Mouse (Mus musculus) liver, embryonic 13.5 days (tissue): Measurements from ENCODE around the gene Cacnb4. TPM values are rescaled to one million over a fixed set of nuclear protein-coding genes. Genes with fewer than 3 reads are reported as not detected.

Experiments used
- ATAC-seq: fragments of 200-750 bp; cut with Nextera tagmentation; 2 replicates; pipeline ENCODE4 v1.8.0; 2017; ENCODE audit warnings: low read depth, mild to moderate bottlenecking, moderate number of reproducible peaks, moderate library complexity
- DNase-seq: peaks from one replicate; pipeline ENCODE4 v3.0.0; 2022
- H3K27ac ChIP-seq: fragments of 300-500 bp; sonication (generic); 2 replicates; pipeline ENCODE4 v1.5.1; 2015; ENCODE audit warnings: moderate library complexity, mild to moderate bottlenecking, inconsistent platforms
- H3K27me3 ChIP-seq: fragments of 300-500 bp; sonication (generic); 2 replicates; pipeline ENCODE4 v1.6.1; 2015; ENCODE audit warnings: mild to moderate bottlenecking, inconsistent platforms
- H3K36me3 ChIP-seq: fragments of 300-500 bp; sonication (generic); 2 replicates; pipeline ENCODE4 v1.6.1; 2015; ENCODE audit warnings: mild to moderate bottlenecking, inconsistent platforms
- H3K4me1 ChIP-seq: fragments of 300-500 bp; sonication (generic); replicated peaks from 2 replicates; pipeline ENCODE4 v1.6.1; 2015; ENCODE audit warnings: inconsistent platforms
- H3K4me2 ChIP-seq: fragments of 300-500 bp; sonication (generic); 2 replicates; pipeline ENCODE4 v1.6.1; 2015; ENCODE audit warnings: inconsistent platforms, mild to moderate bottlenecking, moderate library complexity
- H3K4me3 ChIP-seq: fragments of 300-500 bp; sonication (generic); replicated peaks from 2 replicates; pipeline ENCODE4 v1.5.1; 2015; ENCODE audit warnings: mild to moderate bottlenecking, inconsistent platforms
- H3K9ac ChIP-seq: fragments of 300-500 bp; sonication (generic); 2 replicates; pipeline ENCODE4 v1.6.1; 2015; ENCODE audit warnings: mild to moderate bottlenecking, inconsistent platforms
- H3K9me3 ChIP-seq: fragments of 300-500 bp; sonication (generic); replicated peaks from 2 replicates; pipeline ENCODE4 v1.6.1; 2016; ENCODE audit warnings: inconsistent platforms
- WGBS: fragments of 180-500 bp; shearing (Covaris S2); methylation state at CpG from one replicate; pipeline ENCODE4 v1.1.7; 2015; ENCODE audit not compliant: insufficient replicate concordance; 5-methylcytosine and 5-hydroxymethylcytosine counted together
- polyA plus RNA-seq: library from polyadenylated mRNA; unstranded; fragments of >200 nt; fragmentation: Nextera tagmentation; extraction: Ambion mirVana; gene quantifications from 2 replicates; pipeline ENCODE4 v1.2.1, GENCODE M21; 2015

Cacnb4 gene
- polyA plus RNA-seq, 1 experiment from 2014 or later, result 0.50 TPM

DNA sequence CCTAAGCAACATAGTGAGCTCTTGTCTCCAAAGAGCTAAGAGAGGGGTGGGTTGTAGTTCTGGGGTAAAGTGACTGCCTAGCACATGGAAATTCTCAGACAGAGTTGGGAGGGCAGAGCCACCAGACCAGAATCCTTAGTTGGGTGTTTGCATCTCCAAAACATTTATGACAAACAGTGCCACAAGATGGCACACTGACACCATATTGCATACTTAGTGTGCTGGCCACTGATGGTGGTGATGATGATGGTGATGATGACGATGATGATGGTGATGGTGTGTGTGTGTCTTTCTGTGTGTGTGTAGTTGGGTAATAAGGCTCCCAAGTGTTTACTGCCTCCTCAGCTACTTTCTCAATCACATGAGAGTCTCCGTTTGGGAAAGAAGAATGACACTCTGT is 54.0 kb downstream of the Cacnb4 start:
- ATAC-seq (no peak), DNase-seq (no peak)
- Histone ChIP-seq H3K4me1 (peaks cover 15% of the 10 kb centered on the region), H3K4me2 (no peak overlapping the region), H3K9ac (no peak overlapping the region), H3K4me3 (no peak overlapping the region), H3K27me3 (no peaks in the 10 kb centered on the region), H3K9me3 (no peaks in the 10 kb centered on the region), H3K27ac (no peak overlapping the region), H3K36me3 (no peaks in the 10 kb centered on the region)
- 57% methylated on average over 2 of the region's 2 CpGs for WGBS

DNA sequence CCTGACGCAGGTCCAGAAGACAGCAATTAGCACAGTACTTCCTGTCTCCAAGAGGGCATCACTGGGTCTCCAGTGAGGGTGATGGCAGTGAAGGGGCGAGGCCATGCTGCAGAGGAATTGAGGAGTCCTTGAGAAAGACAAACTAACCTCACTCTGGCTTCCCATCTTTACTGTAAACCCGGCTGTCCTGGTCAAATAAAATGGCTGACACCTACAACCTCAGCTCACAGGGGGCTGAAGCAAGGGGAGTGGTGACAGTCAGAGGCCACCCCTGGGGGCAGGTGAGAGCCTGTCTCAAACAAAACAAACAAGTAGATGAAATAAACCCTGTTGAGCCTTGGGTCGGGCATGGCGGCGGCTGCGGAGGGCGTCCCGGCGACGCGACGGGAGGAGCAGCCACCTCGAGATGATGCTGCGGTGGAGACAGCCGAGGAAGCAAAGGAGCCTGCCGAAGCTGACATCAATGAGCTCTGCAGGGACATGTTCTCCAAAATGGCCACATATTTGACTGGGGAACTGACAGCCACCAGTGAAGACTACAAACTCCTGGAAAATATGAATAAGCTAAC is 57.1 kb downstream of the Cacnb4 start:
- Histone ChIP-seq H3K4me3 (peak overlapping the region; percentile 37), H3K9ac (0 out of 2 replicates have a peak overlapping the region, but pooled peaks have one; percentile 17), H3K4me1 (peaks cover 15% of the 10 kb centered on the region), H3K36me3 (no peaks in the 10 kb centered on the region), H3K4me2 (peak overlapping the region; percentile 47), H3K27me3 (no peaks in the 10 kb centered on the region), H3K27ac (no peak overlapping the region), H3K9me3 (no peaks in the 10 kb centered on the region)
- DNase-seq, result no peak
- no peak for ATAC-seq
- 47% methylated on average over 17 of the region's 17 CpGs for WGBS

DNA sequence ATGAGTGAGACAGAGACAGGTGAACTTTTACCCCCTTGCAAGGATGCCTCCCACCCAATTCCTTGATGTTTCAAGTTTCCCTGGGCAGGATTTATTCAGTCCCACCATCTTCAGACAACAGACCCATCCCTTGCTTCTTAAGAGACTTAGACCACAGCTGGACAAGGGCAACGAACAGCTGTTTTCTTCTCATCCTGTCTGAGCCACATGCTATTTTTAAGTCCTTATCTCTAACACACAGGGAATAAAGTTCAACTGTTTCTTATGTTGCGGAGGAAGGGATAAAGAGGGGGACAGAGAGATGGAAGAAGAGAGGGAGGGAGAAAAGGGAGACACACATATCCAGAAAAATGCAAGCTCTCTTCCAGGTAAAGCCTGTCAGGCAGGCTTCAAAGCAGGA is 57.8 kb downstream of the Cacnb4 start:
- H3K4me2 ChIP-seq, result peak overlapping the region; percentile 47
- WGBS, result 5% methylated on average over 2 of the region's 2 CpGs
- peaks cover 15% of the 10 kb centered on the region for H3K4me1 ChIP-seq
- DNase-seq (no peak), ATAC-seq (no peak)
- no peak overlapping the region for H3K9ac ChIP-seq
- H3K27me3 ChIP-seq, result no peaks in the 10 kb centered on the region
- H3K4me3 ChIP-seq, result no peak overlapping the region
- H3K9me3 ChIP-seq, result no peaks in the 10 kb centered on the region
- H3K27ac ChIP-seq, result no peak overlapping the region
- no peaks in the 10 kb centered on the region for H3K36me3 ChIP-seq

DNA sequence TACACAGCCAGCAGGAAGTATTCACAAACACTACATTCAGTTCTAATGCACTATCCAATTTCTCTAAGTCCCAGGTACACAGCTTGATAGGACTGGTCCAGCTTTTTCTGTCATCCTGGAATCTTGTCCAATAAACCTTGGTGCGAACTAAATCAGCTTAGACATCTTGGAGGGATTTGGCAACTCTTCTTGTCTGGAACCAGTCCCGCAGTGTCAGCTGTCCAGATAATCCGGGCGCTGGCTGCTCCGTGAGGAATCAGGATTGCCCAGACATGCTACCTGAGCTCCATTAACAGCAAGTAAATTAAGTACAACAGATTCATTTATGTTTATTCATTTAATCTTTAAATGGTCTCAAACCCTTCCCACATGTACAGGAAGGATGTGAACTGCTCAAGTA is 61.2 kb downstream of the Cacnb4 start:
- Histone ChIP-seq H3K9me3 (no peaks in the 10 kb centered on the region), H3K4me3 (no peak overlapping the region), H3K27me3 (no peaks in the 10 kb centered on the region), H3K36me3 (no peaks in the 10 kb centered on the region), H3K27ac (no peak overlapping the region), H3K4me2 (no peak overlapping the region), H3K9ac (no peak overlapping the region), H3K4me1 (peaks cover 15% of the 10 kb centered on the region)
- DNase-seq (no peak), ATAC-seq (no peak)
- WGBS, result 80% methylated on average over 5 of the region's 5 CpGs

DNA sequence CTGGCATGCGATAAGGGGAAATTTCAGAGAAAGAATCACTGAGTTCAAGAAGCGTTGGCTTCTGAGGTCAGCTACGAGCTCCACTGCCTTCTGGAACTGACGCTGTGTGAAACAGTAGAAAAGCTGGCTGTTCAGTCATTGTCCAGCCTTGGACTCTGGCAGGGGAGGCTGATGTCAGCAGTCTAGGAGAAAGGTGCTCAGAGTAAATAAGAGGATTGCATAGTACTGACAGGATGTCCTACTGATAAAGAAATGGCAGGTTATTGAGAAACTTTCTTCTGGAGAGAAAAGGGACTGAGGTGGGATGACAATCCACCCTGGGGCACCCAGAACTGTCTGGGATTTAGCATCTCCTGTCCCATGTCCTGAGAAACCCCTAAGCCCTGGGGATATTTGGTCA is 62.7 kb downstream of the Cacnb4 start:
- 58% methylated on average over 4 of the region's 4 CpGs for WGBS
- Histone ChIP-seq H3K27me3 (no peaks in the 10 kb centered on the region), H3K27ac (no peak overlapping the region; the same call in 1 of the 2 replicates)

DNA sequence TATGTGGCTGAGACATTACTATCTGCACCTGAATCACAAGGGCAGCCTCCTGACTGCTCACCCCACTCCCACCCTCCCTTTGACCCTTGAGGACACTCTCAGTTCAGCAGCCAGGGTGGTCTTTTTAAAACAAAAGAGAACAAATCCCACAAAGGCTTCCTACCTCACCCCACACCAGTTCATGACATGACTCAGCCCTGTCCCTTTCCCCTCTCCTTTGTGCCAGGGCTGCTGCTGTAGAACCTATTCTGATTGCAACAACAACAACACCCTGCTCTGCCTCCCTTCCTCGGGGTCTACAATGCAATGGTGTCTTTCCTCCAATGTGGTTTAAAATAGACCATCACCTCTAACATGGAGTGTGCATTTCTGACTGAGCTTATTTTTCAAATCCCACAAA is 67.1 kb downstream of the Cacnb4 start:
- H3K9ac ChIP-seq, result no peak overlapping the region
- H3K4me3 ChIP-seq, result no peak overlapping the region
- H3K9me3 ChIP-seq, result no peaks in the 10 kb centered on the region
- H3K4me1 ChIP-seq, result 0 out of 2 replicates have a peak, but pooled peaks cover 9% of the 10 kb centered on the region
- 31% methylated on average over 1 of the region's 1 CpGs for WGBS
- ATAC-seq (no peak), DNase-seq (no peak)
- no peaks in the 10 kb centered on the region for H3K36me3 ChIP-seq
- no peaks in the 10 kb centered on the region for H3K27me3 ChIP-seq
- H3K4me2 ChIP-seq, result no peak overlapping the region
- no peak overlapping the region for H3K27ac ChIP-seq

More for the DNA sequence above, 62.7 kb downstream of the Cacnb4 start:
- Histone ChIP-seq H3K9me3 (no peaks in the 10 kb centered on the region), H3K4me2 (no peak overlapping the region), H3K36me3 (no peaks in the 10 kb centered on the region), H3K9ac (no peak overlapping the region), H3K4me3 (no peak overlapping the region), H3K4me1 (peaks cover 8% of the 10 kb centered on the region; the same call in 1 of the 2 replicates)
- ATAC-seq (peak; percentile 73), DNase-seq (no peak)

DNA sequence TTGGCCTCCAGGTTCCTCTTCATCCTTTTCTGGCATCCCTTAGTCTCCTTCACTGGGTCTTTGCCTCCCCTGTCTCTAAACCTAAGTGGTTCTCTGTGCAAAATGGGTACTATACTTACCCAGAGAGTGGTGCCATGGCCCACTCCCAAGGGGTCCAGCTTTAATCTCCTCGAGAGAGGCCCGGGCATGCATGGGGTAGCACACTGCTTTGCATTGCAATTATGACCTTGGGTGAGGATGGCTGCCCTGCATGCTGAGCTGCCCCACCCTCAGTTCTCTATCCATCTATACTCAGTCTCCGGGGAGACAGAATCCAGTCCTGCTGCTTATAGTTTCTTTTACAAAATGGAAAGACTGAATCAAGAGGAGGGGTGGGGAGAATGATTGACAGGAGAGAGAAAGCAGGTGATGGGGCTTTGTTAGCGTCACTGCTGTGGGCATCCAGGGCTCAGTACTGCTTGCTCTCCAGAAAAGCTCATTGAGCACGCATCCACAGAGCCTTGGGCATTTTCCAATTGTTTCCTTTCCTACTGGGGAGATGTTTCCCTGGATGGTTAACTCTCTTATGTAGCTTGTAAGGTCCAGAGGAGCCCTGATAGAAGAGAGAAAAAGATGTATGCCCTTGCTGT is 68.7 kb downstream of the Cacnb4 start:
- Histone ChIP-seq H3K4me3 (no peak overlapping the region), H3K27me3 (no peaks in the 10 kb centered on the region), H3K4me1 (peaks cover 16% of the 10 kb centered on the region; the same call in 1 of the 2 replicates), H3K9me3 (no peaks in the 10 kb centered on the region), H3K4me2 (no peak overlapping the region), H3K36me3 (no peaks in the 10 kb centered on the region), H3K27ac (no peak overlapping the region), H3K9ac (no peak overlapping the region)
- DNase-seq (no peak), ATAC-seq (no peak)
- WGBS, result 70% methylated on average over 5 of the region's 5 CpGs

DNA sequence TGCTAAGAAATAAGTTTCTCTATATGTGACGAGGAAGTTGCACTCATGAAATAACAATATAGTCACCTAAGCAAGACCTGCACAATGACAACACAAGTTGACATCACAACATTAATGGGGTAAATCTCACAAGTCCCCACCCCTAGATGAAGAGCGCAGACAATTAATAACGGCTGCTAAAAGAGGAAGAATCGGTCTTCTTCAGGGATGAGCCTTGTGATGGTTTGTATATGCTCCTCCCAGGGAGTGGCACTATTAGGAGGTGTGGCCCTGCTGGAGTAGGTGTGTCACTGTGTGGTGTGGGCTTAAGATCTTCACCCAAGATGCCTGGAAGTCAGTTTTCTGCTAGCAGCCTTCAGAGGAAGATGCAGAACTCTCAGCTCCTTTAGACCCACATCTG is 70.3 kb downstream of the Cacnb4 start:
- Histone ChIP-seq H3K4me3 (no peak overlapping the region), H3K9me3 (no peaks in the 10 kb centered on the region), H3K27me3 (no peaks in the 10 kb centered on the region), H3K4me2 (no peak overlapping the region), H3K4me1 (peaks cover 18% of the 10 kb centered on the region; the same call in 1 of the 2 replicates), H3K36me3 (no peaks in the 10 kb centered on the region), H3K27ac (no peak overlapping the region), H3K9ac (no peak overlapping the region)
- ATAC-seq (no peak), DNase-seq (no peak)
- 69% methylated on average over 4 of the region's 4 CpGs for WGBS

DNA sequence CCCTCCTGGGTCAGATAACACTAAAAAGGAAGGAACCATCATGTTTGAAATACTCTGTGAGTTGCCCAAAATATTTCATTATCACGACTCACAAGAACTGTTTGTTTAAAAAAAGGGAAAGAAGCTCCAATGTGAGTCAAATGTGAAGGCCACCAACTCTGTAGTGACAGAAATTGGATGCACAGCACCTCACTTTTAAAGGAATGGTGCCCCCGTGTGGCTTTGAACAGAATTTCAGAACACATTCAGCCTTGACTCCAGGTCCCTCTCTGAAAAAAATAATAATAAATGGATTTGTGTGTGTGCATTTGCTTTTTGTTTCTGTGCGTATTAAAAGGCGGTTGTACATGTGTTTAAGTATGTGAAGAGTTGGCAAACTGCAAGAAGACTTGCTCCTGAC is 71.3 kb downstream of the Cacnb4 start:
- H3K9ac ChIP-seq, result no peak overlapping the region
- no peaks in the 10 kb centered on the region for H3K9me3 ChIP-seq
- WGBS, result 10% methylated on average over 4 of the region's 4 CpGs
- H3K4me3 ChIP-seq, result no peak overlapping the region
- no peak for DNase-seq
- H3K4me1 ChIP-seq, result peaks cover 18% of the 10 kb centered on the region; the same call in 1 of the 2 replicates
- no peak for ATAC-seq
- H3K36me3 ChIP-seq, result no peaks in the 10 kb centered on the region
- H3K27ac ChIP-seq, result peak overlapping the region; percentile 47; the same call in 1 of the 2 replicates
- H3K4me2 ChIP-seq, result no peak overlapping the region
- H3K27me3 ChIP-seq, result no peaks in the 10 kb centered on the region

DNA sequence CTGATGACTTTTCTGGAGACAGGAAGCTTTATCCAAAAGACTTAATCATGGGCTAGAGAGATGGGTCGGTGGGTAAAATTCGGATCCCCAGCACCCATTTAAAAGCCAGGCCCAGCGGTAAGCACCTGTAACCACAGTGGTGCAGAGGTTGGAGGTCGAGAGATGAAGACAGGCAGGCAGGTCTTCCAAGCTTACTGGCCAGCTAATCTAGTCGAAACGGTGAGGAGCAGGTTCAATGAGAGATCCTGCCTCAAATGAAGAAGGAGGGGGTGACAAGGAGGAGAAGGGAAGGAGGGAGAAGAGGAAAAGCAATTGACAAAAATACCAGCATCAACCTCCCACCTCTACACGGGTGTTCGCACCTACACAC is 72.0 kb downstream of the Cacnb4 start:
- Histone ChIP-seq H3K36me3 (no peaks in the 10 kb centered on the region), H3K27me3 (no peaks in the 10 kb centered on the region), H3K4me1 (peaks cover 18% of the 10 kb centered on the region; the same call in 1 of the 2 replicates), H3K4me2 (no peak overlapping the region), H3K9me3 (no peaks in the 10 kb centered on the region), H3K27ac (peak overlapping the region; percentile 47; the same call in 1 of the 2 replicates), H3K9ac (no peak overlapping the region), H3K4me3 (no peak overlapping the region)
- no peak for DNase-seq
- 61% methylated on average over 8 of the region's 8 CpGs for WGBS
- ATAC-seq, result no peak

DNA sequence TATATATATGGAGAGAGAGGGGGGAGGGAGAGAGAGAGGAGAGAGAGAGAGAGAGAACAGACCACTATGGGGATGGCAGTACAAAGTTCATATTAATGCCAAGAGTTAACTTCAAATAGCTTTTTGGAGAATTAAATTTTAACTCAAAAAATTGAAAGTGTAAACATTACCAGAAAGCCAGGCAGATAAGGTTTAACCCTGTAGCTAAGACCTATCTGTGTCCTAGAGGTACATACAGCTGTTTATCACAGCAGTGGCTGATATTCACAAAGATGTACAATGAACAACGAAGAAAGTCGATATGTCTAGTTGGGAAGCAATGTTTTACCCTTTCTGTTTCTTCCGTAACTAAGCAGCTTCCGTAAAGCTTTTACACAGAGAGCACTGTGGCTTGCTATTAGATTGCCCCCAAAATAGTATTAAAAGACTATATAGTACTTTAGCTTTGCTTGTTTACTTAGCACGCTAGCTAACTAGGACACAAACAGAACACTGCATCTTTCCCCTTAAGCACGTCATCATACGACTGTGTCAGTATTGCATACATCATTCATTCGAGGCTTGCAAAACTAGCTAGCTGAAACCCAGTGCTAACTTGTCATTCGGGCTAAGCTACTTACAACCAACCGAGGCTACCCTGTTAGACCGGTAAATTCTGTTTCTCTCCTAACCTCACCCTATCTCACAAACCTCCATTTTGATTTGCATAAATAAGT is 72.5 kb downstream of the Cacnb4 start:
- Histone ChIP-seq H3K9ac (no peak overlapping the region), H3K4me2 (no peak overlapping the region), H3K36me3 (no peaks in the 10 kb centered on the region), H3K4me3 (no peak overlapping the region), H3K27me3 (no peaks in the 10 kb centered on the region), H3K4me1 (peaks cover 20% of the 10 kb centered on the region), H3K9me3 (no peaks in the 10 kb centered on the region), H3K27ac (peak overlapping the region; percentile 47; the same call in 1 of the 2 replicates)
- no peak for DNase-seq
- WGBS, result 70% methylated on average over 11 of the region's 11 CpGs
- ATAC-seq, result peak; percentile 61
